Mouse (Mus musculus) cerebral cortex, adult 2 months (tissue): ENCODE measurements around the gene Nox1.

Experiments
- WGBS: fragments of 180-500 bp; shearing (Covaris S2); methylation state at CpG from one replicate; pipeline ENCODE4 v1.1.7; 2018; 5-methylcytosine and 5-hydroxymethylcytosine counted together

Nox1 gene

GRCm38 (mm10) chrX:134128549-134128948 is 93.2 kb downstream of the Nox1 start:
- WGBS: 95% methylated on average over 3 of the region's 3 CpGs

GRCm38 (mm10) chrX:134116417-134116816 is 105.3 kb downstream of the Nox1 start:
- WGBS: 78% methylated on average over 3 of the region's 3 CpGs

- 87% methylated on average over 3 of the region's 3 CpGs for WGBS
Measured at GRCm38 (mm10) chrX:134111767-134112166, 110.0 kb downstream of the Nox1 start.

GRCm38 (mm10) chrX:134102641-134103040 is 119.1 kb downstream of the Nox1 start:
- 33% methylated on average over 2 of the region's 2 CpGs for WGBS

GRCm38 (mm10) chrX:134085453-134085852 is 136.3 kb downstream of the Nox1 start:
- 34% methylated on average over 1 of the region's 1 CpGs for WGBS

GRCm38 (mm10) chrX:134059764-134060163 is 162.0 kb downstream of the Nox1 start:
- WGBS: 5% methylated on average over 10 of the region's 10 CpGs

- WGBS: 6% methylated on average over 77 of the region's 77 CpGs
Measured at GRCm38 (mm10) chrX:134058987-134059712, 162.6 kb downstream of the Nox1 start, which contains the start of gene Cstf2. Gene Cstf2 (plus strand): TSS chrX:134059187.

- 35% methylated on average over 14 of the region's 14 CpGs for WGBS
Measured at GRCm38 (mm10) chrX:134058040-134058875, 163.5 kb downstream of the Nox1 start.

- WGBS: 32% methylated on average over 2 of the region's 2 CpGs
Measured at GRCm38 (mm10) chrX:134056897-134057296, 164.9 kb downstream of the Nox1 start.

GRCm38 (mm10) chrX:134048994-134049393 is 172.8 kb downstream of the Nox1 start:
- WGBS: 65% methylated on average over 1 of the region's 1 CpGs
